Mouse (Mus musculus) lung, embryonic 15.5 days (tissue): Measurements from ENCODE around the gene Carm1. TPM values are rescaled to one million over a fixed set of nuclear protein-coding genes. Genes with fewer than 3 reads are reported as not detected.
"Not testable (repeated sequence)": the region's sequence is repeated elsewhere in the genome, so short reads cannot be mapped to it uniquely, and the experiment has no call there.

Experiments
- ATAC-seq: fragments of 200-750 bp; cut with Nextera tagmentation; 2 replicates; pipeline ENCODE4 v1.8.0; 2017; ENCODE audit warnings: moderate number of reproducible peaks, borderline replicate concordance; ENCODE audit not compliant: low FRiP score, low TSS enrichment; ENCODE audit errors: extremely low read depth
- H3K27ac ChIP-seq: fragments of 300-500 bp; sonication (generic); 2 replicates; pipeline ENCODE4 v1.5.1; 2015; ENCODE audit warnings: moderate library complexity, mild to moderate bottlenecking, inconsistent platforms
- H3K27me3 ChIP-seq: fragments of 300-500 bp; sonication (generic); 2 replicates; pipeline ENCODE4 v1.6.1; 2015; ENCODE audit warnings: inconsistent platforms
- H3K36me3 ChIP-seq: fragments of 300-500 bp; sonication (generic); 2 replicates; pipeline ENCODE4 v1.6.1; 2015; ENCODE audit warnings: inconsistent platforms
- H3K4me1 ChIP-seq: fragments of 300-500 bp; sonication (generic); 2 replicates; pipeline ENCODE4 v1.6.1; 2015; ENCODE audit warnings: inconsistent platforms
- H3K4me2 ChIP-seq: fragments of 300-500 bp; sonication (generic); 2 replicates; pipeline ENCODE4 v1.6.1; 2015; ENCODE audit warnings: inconsistent platforms, mild to moderate bottlenecking, moderate library complexity
- H3K4me3 ChIP-seq: fragments of 300-500 bp; sonication (generic); 2 replicates; pipeline ENCODE4 v1.5.1; 2015; ENCODE audit warnings: mild to moderate bottlenecking, inconsistent platforms
- H3K9ac ChIP-seq: fragments of 300-500 bp; sonication (generic); 2 replicates; pipeline ENCODE4 v1.6.1; 2015; ENCODE audit warnings: inconsistent platforms
- H3K9me3 ChIP-seq: fragments of 300-500 bp; sonication (generic); 2 replicates; pipeline ENCODE4 v1.6.1; 2016; ENCODE audit warnings: inconsistent platforms
- WGBS: fragments of 180-500 bp; shearing (Covaris S2); methylation state at CpG from one replicate; pipeline ENCODE4 v1.1.7; 2015; 5-methylcytosine and 5-hydroxymethylcytosine counted together
- polyA plus RNA-seq: library from polyadenylated mRNA; unstranded; fragments of >200 nt; fragmentation: Nextera tagmentation; extraction: Ambion mirVana; gene quantifications from 2 replicates; pipeline ENCODE4 v1.2.1, GENCODE M21; 2015

Carm1 gene
- polyA plus RNA-seq, 1 experiment from 2014 or later = 47.3 TPM

GRCm38 (mm10) chr9:21513466-21513865, 33.2 kb upstream of the Carm1 start:
- whole genome bisulfite sequencing = 98% methylated on average over 4 of the region's 4 CpGs
- no peak overlapping the region for H3K4me2 ChIP-seq
- H3K27ac ChIP-seq = no peak overlapping the region
- no peaks in the 10 kb centered on the region for H3K9me3 ChIP-seq
- no peak overlapping the region for H3K9ac ChIP-seq
- no peak for ATAC-seq
- peaks cover 5% of the 10 kb centered on the region for H3K36me3 ChIP-seq
- peaks cover 18% of the 10 kb centered on the region for H3K4me1 ChIP-seq
- no peak overlapping the region for H3K4me3 ChIP-seq
- H3K27me3 ChIP-seq = no peaks in the 10 kb centered on the region

GRCm38 (mm10) chr9:21517947-21518495, 28.7 kb upstream of the Carm1 start:
- no peak overlapping the region for H3K4me2 ChIP-seq
- H3K27me3 ChIP-seq = no peaks in the 10 kb centered on the region
- no peaks in the 10 kb centered on the region for H3K9me3 ChIP-seq
- H3K27ac ChIP-seq = no peak overlapping the region
- no peaks in the 10 kb centered on the region for H3K36me3 ChIP-seq
- no peak overlapping the region for H3K9ac ChIP-seq
- H3K4me1 ChIP-seq = no peaks in the 10 kb centered on the region
- ATAC-seq = no peak
- no peak overlapping the region for H3K4me3 ChIP-seq
- 65% methylated on average over 6 of the region's 6 CpGs for WGBS

GRCm38 (mm10) chr9:21518690-21519089, 28.0 kb upstream of the Carm1 start:
- not testable (repeated sequence) for H3K27me3 ChIP-seq, H3K9ac ChIP-seq, H3K4me2 ChIP-seq, H3K9me3 ChIP-seq, H3K4me1 ChIP-seq, H3K36me3 ChIP-seq, H3K27ac ChIP-seq, ATAC-seq, H3K4me3 ChIP-seq
- WGBS = 76% methylated on average over 6 of the region's 6 CpGs

GRCm38 (mm10) chr9:21525142-21525936, 21.4 kb upstream of the Carm1 start:
- no peaks in the 10 kb centered on the region for H3K36me3 ChIP-seq
- no peaks in the 10 kb centered on the region for H3K27me3 ChIP-seq
- H3K4me2 ChIP-seq = no peak overlapping the region
- ATAC-seq = no peak
- H3K9me3 ChIP-seq = no peaks in the 10 kb centered on the region
- H3K4me3 ChIP-seq = no peak overlapping the region
- no peaks in the 10 kb centered on the region for H3K4me1 ChIP-seq
- no peak overlapping the region for H3K9ac ChIP-seq
- H3K27ac ChIP-seq = no peak overlapping the region
- 68% methylated on average over 7 of the region's 7 CpGs for WGBS

- ATAC-seq = no peak
- Histone ChIP-seq H3K27me3 (no peaks in the 10 kb centered on the region), H3K9ac (no peak within 1 kb of the TSS), H3K4me1 (no peaks in the 10 kb centered on the region), H3K4me3 (no peak within 1 kb of the TSS), H3K9me3 (no peaks in the 10 kb centered on the region), H3K36me3 (no peaks in the 10 kb centered on the region), H3K27ac (no peak within 1 kb of the TSS), H3K4me2 (peak within 1 kb of the TSS; percentile 1; the same call in 1 of the 2 replicates)
- WGBS = 48% methylated on average over 14 of the region's 14 CpGs
These were observed 20.6 kb upstream of the Carm1 start, which contains the start of gene AB124611 for GRCm38 (mm10) chr9:21525937-21526633. Gene AB124611, plus strand, starts transcription at chr9:21526176.

- 39% methylated on average over 3 of the region's 3 CpGs for WGBS
- Histone ChIP-seq H3K4me2 (peak overlapping the region; percentile 1; the same call in 1 of the 2 replicates), H3K27ac (no peak overlapping the region), H3K27me3 (no peaks in the 10 kb centered on the region), H3K36me3 (no peaks in the 10 kb centered on the region), H3K9ac (no peak overlapping the region), H3K4me3 (no peak overlapping the region), H3K4me1 (no peaks in the 10 kb centered on the region), H3K9me3 (no peaks in the 10 kb centered on the region)
- ATAC-seq = no peak
These were observed 20.1 kb upstream of the Carm1 start for GRCm38 (mm10) chr9:21526634-21526944.

GRCm38 (mm10) chr9:21527100-21527801, 19.4 kb upstream of the Carm1 start:
- H3K4me2 ChIP-seq = no peak overlapping the region
- H3K27me3 ChIP-seq = no peaks in the 10 kb centered on the region
- no peaks in the 10 kb centered on the region for H3K9me3 ChIP-seq
- ATAC-seq = no peak
- no peak overlapping the region for H3K4me3 ChIP-seq
- H3K27ac ChIP-seq = no peak overlapping the region
- no peak overlapping the region for H3K9ac ChIP-seq
- H3K4me1 ChIP-seq = no peaks in the 10 kb centered on the region
- no peaks in the 10 kb centered on the region for H3K36me3 ChIP-seq
- WGBS = 96% methylated on average over 2 of the region's 2 CpGs

- WGBS = 65% methylated on average over 1 of the region's 1 CpGs
- H3K36me3 ChIP-seq = no peaks in the 10 kb centered on the region
- no peak overlapping the region for H3K4me3 ChIP-seq
- no peaks in the 10 kb centered on the region for H3K27me3 ChIP-seq
- H3K9me3 ChIP-seq = no peaks in the 10 kb centered on the region
- no peak overlapping the region for H3K9ac ChIP-seq
- H3K4me1 ChIP-seq = no peaks in the 10 kb centered on the region
- no peak overlapping the region for H3K4me2 ChIP-seq
- no peak for ATAC-seq
- H3K27ac ChIP-seq = no peak overlapping the region
These were observed 18.8 kb upstream of the Carm1 start for GRCm38 (mm10) chr9:21527917-21528324.

- Histone ChIP-seq H3K4me3 (no peak overlapping the region), H3K9ac (no peak overlapping the region), H3K36me3 (no peaks in the 10 kb centered on the region), H3K27ac (no peak overlapping the region), H3K4me1 (no peaks in the 10 kb centered on the region), H3K9me3 (no peaks in the 10 kb centered on the region), H3K4me2 (no peak overlapping the region), H3K27me3 (no peaks in the 10 kb centered on the region)
- WGBS = 92% methylated on average over 14 of the region's 14 CpGs
- ATAC-seq = no peak
These were observed 10.2 kb upstream of the Carm1 start for GRCm38 (mm10) chr9:21536501-21536900.

GRCm38 (mm10) chr9:21537009-21537408, 9.7 kb upstream of the Carm1 start:
- WGBS = 68% methylated on average over 4 of the region's 4 CpGs
- H3K27ac ChIP-seq = no peak overlapping the region
- H3K4me3 ChIP-seq = no peak overlapping the region
- no peaks in the 10 kb centered on the region for H3K4me1 ChIP-seq
- no peaks in the 10 kb centered on the region for H3K36me3 ChIP-seq
- H3K9ac ChIP-seq = no peak overlapping the region
- no peak overlapping the region for H3K4me2 ChIP-seq
- no peaks in the 10 kb centered on the region for H3K9me3 ChIP-seq
- ATAC-seq = no peak
- no peaks in the 10 kb centered on the region for H3K27me3 ChIP-seq

- WGBS = 62% methylated on average over 7 of the region's 7 CpGs
- ATAC-seq = no peak
These were observed 6.5 kb upstream of the Carm1 start for GRCm38 (mm10) chr9:21539981-21540753.

More at GRCm38 (mm10) chr9:21539981-21540753, 6.5 kb upstream of the Carm1 start:
- Histone ChIP-seq H3K9me3 (no peaks in the 10 kb centered on the region), H3K4me3 (no peak overlapping the region), H3K27ac (no peak overlapping the region), H3K4me1 (peaks cover 8% of the 10 kb centered on the region), H3K36me3 (no peaks in the 10 kb centered on the region), H3K9ac (no peak overlapping the region), H3K27me3 (no peaks in the 10 kb centered on the region), H3K4me2 (no peak overlapping the region)
